Mouse (Mus musculus) hematopoietic multipotent progenitor cell, adult 10-12 weeks (in vitro differentiated cells): ENCODE data around the gene Gm13723. TPM values are rescaled to one million over a fixed set of nuclear protein-coding genes. Genes with fewer than 3 reads are reported as not detected.

ENCODE experiments used
- polyA plus RNA-seq: library from polyadenylated mRNA; stranded (reverse); fragments of >175 nt; gene quantifications from 2 replicates; pipeline ENCODE4 v1.2.3, GENCODE M21; 2012; ENCODE audit warnings: low replicate concordance

The Gm13723 gene
- not detected in 2 replicates for polyA plus RNA-seq

DNA sequence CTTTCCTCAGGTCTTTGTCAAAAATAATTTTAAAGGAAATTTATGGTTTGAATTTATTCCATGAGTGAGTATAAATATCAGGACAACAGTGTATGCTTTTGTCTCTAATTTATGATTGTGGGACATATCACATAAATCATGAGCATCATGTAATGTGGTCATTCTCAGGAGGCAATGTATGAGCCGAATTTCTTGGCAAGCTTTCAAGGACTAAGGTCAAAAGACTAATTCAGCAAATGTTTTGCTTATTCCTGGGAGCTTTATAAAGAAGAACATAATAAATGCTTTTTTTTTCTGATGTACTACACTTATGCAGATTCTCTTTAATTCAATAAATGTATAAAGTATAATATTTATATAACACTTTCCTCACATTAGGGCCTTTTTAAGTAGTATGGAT, at the start of gene Gm13723:
Gene Gm13723 (minus strand): TSS at position 101 of the 400 bp plus-strand sequence.

DNA sequence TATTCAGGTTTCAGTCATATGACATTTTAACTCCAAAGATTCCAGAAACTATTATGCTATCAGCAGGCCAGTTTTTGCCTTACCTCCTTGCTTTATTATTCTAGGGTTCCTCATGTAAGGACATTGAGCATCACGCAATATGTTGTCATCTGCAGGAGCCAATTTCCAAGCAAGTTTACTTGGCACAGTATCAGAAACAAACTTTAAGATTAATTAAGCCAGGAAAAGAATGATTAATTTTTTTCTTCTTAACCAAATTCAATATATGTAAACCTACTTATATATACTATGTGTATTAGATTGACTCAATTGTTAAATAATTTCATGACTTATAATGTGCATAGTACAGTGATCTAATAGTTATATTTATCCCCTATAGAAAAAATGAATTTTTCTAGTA, 17.5 kb upstream of the Gm13723 start, which contains the start of gene Olfr1097:
Gene Olfr1097 (minus strand): TSS at position 101 of the 400 bp plus-strand sequence.

DNA sequence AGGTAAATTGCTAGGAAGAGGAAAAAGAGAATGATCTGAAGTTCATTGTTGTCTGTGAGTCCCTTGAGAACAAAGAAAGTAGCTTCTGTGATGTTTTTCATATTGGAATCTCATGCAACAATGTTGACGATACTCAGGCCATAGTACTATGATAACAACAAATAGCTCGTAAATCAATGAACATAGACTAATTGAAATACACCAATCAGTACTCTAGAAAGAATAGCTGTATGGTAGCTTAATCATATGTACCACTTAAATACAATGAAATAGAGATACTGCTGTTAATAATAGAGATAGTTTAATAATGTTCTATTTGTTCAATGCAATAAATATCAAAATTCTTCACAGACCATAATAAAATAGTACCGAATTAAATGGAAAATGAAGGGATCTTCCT, 23.0 kb downstream of the Gm13723 start, which contains the start of gene Olfr1095:
Gene Olfr1095 (minus strand): TSS at position 101 of the 400 bp plus-strand sequence.

DNA sequence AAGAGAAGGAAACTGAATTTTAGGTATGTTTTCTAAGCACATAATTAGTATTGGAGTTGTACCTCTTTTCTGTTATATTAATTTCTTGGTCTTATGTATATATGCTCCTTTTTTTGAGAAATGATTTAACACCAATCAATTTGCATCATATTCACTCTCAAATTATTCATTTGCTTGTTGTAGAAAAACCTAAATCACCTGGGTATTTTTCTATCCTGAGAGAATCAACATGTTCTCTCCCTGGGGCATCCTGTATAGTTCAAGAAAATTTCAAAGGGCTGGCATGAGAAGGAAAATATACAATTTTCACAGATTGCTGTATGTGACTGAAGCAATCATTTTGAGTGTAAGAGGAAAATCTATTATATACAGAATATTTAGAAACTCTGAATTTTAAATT, 50.2 kb downstream of the Gm13723 start, which contains the start of gene Olfr1094:
Gene Olfr1094 (plus strand): TSS at position 301 of the 400 bp plus-strand sequence.

Other genes with a start within 250 kb of the Gm13723 start
- not detected in 2 replicates for gene Olfr1084, start 235.1 kb downstream of the Gm13723 start, polyA plus RNA-seq
- not detected in 2 replicates for gene Olfr1085, start 212.8 kb downstream of the Gm13723 start, polyA plus RNA-seq
- gene Olfr1086, start 194.7 kb downstream of the Gm13723 start, polyA plus RNA-seq, result not detected in 2 replicates
- gene Olfr1087, start 176.4 kb downstream of the Gm13723 start, polyA plus RNA-seq, result 0.20 TPM in 1 of 2 replicates, not detected in the other
- not detected in 2 replicates for gene Olfr1089, start 141.1 kb downstream of the Gm13723 start, polyA plus RNA-seq
- not detected in 2 replicates for gene Olfr1090, start 115.8 kb downstream of the Gm13723 start, polyA plus RNA-seq
- gene Olfr1093, start 92.3 kb downstream of the Gm13723 start, polyA plus RNA-seq, result not detected in 2 replicates
- not detected in 2 replicates for gene Olfr141, start 64.8 kb downstream of the Gm13723 start, polyA plus RNA-seq
- gene Olfr1094, start 50.1 kb downstream of the Gm13723 start, polyA plus RNA-seq, result not detected in 2 replicates
- gene Olfr1095, start 23.1 kb downstream of the Gm13723 start, polyA plus RNA-seq, result not detected in 2 replicates
- gene Olfr1097, start 17.4 kb upstream of the Gm13723 start, polyA plus RNA-seq, result not detected in 2 replicates
- gene Olfr1098, start 49.7 kb upstream of the Gm13723 start, polyA plus RNA-seq, result not detected in 2 replicates
- not detected in 2 replicates for gene Olfr1099, start 85.9 kb upstream of the Gm13723 start, polyA plus RNA-seq
- not detected in 2 replicates for gene Olfr1100, start 105.2 kb upstream of the Gm13723 start, polyA plus RNA-seq
- gene Olfr1101, start 116.4 kb upstream of the Gm13723 start, polyA plus RNA-seq, result not detected in 2 replicates
- gene Olfr1102, start 123.6 kb upstream of the Gm13723 start, polyA plus RNA-seq, result not detected in 2 replicates
- not detected in 2 replicates for gene Olfr1104, start 152.3 kb upstream of the Gm13723 start, polyA plus RNA-seq
- gene Olfr1105, start 161.7 kb upstream of the Gm13723 start, polyA plus RNA-seq, result not detected in 2 replicates
- gene Olfr1106, start 177.5 kb upstream of the Gm13723 start, polyA plus RNA-seq, result 0.15 TPM in 1 of 2 replicates, not detected in the other
- gene Olfr1107, start 201.0 kb upstream of the Gm13723 start, polyA plus RNA-seq, result not detected in 2 replicates
- gene Olfr1109, start 221.2 kb upstream of the Gm13723 start, polyA plus RNA-seq, result not detected in 2 replicates
- not detected in 2 replicates for gene Olfr259, start 239.8 kb upstream of the Gm13723 start, polyA plus RNA-seq